Mouse (Mus musculus): Measurements from ENCODE around the gene Exd2. TPM values are rescaled to one million over a fixed set of nuclear protein-coding genes. Genes with fewer than 3 reads are reported as not detected.

Gene Exd2
- polyA plus RNA-seq (2012; rRNA removed) = 4.3 and 5.0 TPM in 2 replicates

DNA sequence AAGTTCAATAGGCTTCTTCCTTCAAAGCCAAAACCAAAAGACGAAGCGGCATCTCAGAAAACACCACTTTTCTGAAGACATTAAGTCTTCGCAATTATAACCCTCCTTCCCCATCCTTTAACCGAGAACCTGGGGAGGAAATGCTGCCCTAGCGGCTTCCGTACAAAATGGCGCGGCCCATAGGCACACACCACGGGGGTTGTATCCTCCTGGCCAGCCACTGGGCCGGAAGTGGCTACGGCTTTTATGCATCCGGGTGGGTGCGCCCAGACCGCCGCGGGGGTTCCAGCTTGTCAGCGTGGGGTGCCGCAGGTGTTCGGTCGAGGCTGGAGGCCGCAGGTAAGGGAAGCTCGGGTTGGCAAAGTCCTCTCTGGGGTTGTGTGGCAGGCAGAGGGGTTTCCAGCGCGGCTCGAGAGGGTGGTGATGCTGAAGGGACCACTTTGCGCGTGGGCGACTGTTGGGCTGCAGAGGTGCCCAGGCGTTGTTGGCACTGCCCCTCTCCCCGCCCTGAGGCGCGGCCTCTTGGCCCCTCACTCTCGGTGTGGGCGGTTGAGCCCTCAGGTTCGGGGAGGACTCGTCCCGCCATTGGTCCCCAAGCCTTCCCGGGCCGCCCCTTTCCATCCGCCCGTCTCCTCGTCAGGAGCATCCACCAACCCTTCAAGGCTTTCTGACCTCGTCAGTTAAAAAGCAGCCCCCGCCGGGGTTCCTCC, at the start of gene Exd2:
Gene Exd2, plus strand, starts transcription at position 154 of the 710 bp plus-strand sequence.

DNA sequence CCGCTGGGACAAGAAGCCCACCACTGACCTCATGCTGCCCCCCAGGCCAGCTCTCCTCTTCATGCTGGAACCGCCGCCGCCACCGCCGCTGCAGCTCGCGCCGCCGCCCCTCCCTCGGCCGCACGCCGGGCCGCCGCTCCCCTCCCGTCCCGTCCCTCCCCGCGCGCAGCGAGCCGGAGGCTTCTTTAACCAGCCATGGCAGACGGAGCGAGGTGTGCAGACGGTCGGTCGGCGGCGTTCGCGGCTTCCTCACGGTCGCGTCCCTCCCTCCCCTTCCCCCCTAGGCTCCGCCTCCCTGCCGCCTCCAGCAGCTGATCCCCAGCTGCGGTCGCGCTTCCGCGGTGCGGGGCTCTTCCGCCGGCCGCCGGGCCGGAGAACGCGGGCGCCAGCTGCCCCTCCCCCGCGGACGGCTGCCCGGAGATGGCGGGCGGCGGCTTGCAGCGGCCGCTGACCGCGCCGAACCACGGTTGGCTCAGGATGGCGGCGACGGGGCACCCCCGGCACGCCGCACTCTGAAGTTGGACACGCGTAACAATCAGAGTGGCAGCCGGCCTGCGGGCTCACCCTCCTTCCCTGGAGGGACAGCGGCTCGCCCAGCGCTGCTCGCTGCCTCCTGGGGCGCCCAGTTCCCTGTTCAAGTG, 26.4 kb upstream of the Exd2 start, which contains the start of gene Dcaf5:
Gene Dcaf5, minus strand, starts transcription at position 266 of the 641 bp plus-strand sequence.

DNA sequence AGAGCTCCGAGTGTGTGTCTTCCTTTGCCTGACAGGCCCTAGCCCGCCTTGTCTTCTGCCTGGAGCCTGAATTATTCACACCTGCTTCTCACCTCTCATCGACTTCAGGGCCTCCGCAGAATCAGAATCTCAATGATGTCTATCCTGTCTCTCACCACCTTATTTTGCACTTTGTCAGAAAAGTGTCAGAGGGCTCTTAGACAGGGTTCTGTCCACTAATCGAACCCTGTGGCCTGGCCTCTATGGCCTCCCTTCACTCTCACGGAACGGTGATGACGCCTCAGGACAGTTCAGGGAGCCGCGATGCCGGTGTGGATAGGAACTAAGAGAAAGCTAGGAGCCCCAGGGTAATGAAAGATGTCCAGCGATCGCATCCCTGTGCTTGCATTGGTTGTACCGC, 55.1 kb downstream of the Exd2 start, which contains the start of gene Galnt16:
Gene Galnt16, plus strand, starts transcription at position 301 of the 400 bp plus-strand sequence.

Other genes with a start within 250 kb of the Exd2 start
- gene Actn1, start 202.7 kb upstream of the Exd2 start, polyA plus RNA-seq (2012; rRNA removed) = 18.8 and 22.9 TPM in 2 replicates
- gene Dcaf5, start 26.5 kb upstream of the Exd2 start, polyA plus RNA-seq (2012; rRNA removed) = 5.6 and 7.3 TPM in 2 replicates
- gene Galnt16, start 55.2 kb downstream of the Exd2 start, polyA plus RNA-seq (2012; rRNA removed) = 0.13 and 0.17 TPM in 2 replicates
- 13.1 and 13.5 TPM in 2 replicates for gene Slc39a9, start 180.8 kb downstream of the Exd2 start, polyA plus RNA-seq (2012; rRNA removed)
- gene Erh, start 181.2 kb downstream of the Exd2 start, polyA plus RNA-seq (2012; rRNA removed) = 84.5 and 93.8 TPM in 2 replicates
- 0.75 and 3.4 TPM in 2 replicates for gene Plekhd1, start 229.5 kb downstream of the Exd2 start, polyA plus RNA-seq (2012; rRNA removed)